Mouse (Mus musculus) adrenal gland, adult (tissue): Measurements from ENCODE around the gene Mt1.
A peak's percentile ranks its signal among the peaks of the same experiment; 100 is the strongest.

ENCODE experiments used
- DNase-seq, 2 experiments: peaks; one replicate each; pipeline ENCODE4 v3.0.0; 2022 to 2023; ENCODE audit warnings: low spot score in 1 of 2; ENCODE audit not compliant: inconsistent age in 2 of 2

Gene Mt1

GRCm38 (mm10) chr8:94204043-94204442 is 25.2 kb downstream of the Mt1 start:
- no peak for DNase-seq

DNA sequence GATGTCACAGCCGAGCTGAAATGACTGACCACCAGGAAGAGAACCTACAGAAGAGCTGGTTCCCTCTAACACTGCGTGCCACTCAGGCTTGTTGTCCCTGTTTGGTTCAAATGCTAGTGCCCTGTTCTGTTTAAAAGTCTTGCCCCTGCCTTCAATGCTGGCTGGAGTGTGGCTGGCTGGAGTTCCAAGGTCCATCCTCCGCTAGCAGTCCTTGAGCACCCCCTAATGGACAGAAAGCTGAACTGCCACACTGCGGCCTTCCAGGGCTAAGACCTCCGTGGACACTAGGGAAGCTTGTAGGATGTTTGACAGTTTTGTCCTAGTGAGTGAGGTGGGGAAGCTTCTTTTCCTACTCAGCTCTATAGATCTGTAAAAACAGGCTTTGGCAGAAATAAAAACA is 26.9 kb downstream of the Mt1 start:
- DNase-seq: peak; percentile 75 to 91

GRCm38 (mm10) chr8:94206256-94206655 is 27.4 kb downstream of the Mt1 start:
- DNase-seq: no peak

- no peak for DNase-seq
These were observed 28.6 kb downstream of the Mt1 start for GRCm38 (mm10) chr8:94207491-94207890.

- peak in 1 of 2 experiments; percentile 25 for DNase-seq
These were observed 30.8 kb downstream of the Mt1 start for GRCm38 (mm10) chr8:94209639-94210038.

DNA sequence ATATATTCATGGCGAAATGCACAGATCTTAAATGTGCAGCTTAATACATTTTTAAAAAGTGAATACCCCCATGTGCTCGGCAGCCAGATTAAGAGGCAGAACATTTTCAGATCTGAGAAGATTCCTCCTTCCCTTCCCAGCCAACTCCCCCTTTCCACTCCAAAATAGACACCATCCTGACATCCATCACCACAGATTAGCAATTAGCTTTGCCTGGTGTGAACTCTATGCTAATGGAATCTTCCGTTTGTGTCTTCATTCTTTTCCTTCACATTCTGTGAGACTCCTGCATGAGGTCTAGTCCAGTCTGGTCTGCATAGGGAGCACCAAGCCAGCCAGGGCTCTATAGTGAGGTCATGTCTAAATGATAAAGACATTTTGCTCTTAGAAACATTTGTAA is 31.3 kb downstream of the Mt1 start:
- DNase-seq: no peak

DNA sequence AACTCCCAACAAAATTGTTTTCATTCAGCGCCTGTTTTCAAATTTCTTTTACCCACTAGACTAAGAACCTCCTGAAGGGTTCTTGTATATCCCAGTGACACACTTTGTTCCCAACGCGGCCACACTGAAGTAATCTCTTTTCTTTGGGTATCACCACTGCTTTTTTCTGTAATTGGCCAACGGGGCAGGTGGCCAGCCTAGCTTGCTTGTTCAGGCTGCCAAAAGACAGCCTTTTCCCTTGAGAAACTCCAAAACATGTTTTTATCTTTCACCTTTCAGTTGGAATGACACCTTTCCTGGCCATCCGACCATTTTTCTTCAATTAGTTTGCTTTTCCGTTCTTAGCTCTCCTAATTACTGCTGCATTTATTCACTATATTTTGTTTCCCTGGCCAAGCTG is 34.9 kb downstream of the Mt1 start:
- DNase-seq: no peak

DNA sequence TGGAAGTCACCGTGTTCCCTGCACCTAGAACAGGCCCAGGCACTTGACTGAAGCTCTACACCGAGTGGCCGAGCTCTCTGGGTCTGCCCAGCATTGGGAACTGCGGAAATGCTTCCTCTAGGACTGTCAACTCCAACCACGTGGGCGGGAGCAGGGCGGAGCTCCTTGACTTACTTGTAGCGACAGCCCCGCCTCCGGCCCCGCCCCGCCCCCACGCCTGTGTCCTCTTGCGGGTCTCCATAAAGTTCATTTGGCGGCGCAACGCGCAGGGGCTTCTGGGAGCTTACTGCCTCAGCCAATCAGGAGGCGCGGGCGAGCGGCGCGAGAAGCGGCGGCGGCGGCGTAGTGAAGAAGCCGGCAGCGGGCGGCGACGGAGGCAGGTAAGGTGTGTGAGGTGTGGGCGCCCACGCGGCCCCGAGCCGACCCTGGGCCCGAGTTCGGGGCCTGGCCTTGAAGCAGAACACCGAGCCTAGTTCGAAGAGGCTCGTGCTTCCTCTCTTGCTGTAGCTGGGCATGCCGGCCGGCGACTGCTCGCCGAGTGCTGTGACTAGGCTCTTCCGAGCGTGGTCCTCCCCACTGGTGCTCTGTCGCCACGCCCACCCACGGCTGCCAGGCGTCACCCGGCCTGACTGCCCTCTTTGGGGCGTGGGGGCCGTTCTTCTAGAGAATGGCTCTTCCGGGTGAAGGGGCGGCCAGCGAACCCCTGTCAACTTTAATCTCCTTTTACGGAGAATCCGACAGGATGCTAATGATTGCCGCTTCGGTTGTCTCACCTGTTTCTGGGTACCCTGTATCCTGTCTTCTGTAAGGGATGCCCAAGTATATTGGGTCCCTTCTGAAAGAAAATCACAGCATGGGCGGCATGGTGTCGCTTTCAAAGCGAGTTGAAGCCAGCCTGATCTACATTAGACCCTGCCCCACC is 35.6 kb downstream of the Mt1 start, which contains the start of gene Nup93:
Gene Nup93, plus strand, starts transcription at position 313 of the 922 bp plus-strand sequence.
- peak; percentile 98 to 100 for DNase-seq

GRCm38 (mm10) chr8:94227381-94227939 is 48.6 kb downstream of the Mt1 start:
- peak in 1 of 2 experiments; percentile 46 for DNase-seq
